Mouse (Mus musculus): ENCODE measurements at regions not wholly inside any gene's neighbourhood (a gene's known extent, or its start where the extent isn't known, plus 50 kb on each side); places are given as distances from the start of the nearest gene placed in this dataset.

- TF ChIP-seq POLR2A (IDR thresholded peaks at IDR 0.05; ENCODE audit: low read depth, low read length), result no peak
- no peak for TF ChIP-seq CTCF (IDR thresholded peaks at IDR 0.05; ENCODE audit: extremely low read depth, insufficient read length, insufficient replicate concordance, low read depth, low read length)
Observed at GRCm38 (mm10) chr13:44018489-44019303, 234.1 kb downstream of the Cd83 start.

Measured in small intestine, adult 2 months (tissue).